Mouse (Mus musculus): ENCODE data around the gene Rxfp1.
"Not testable (repeated sequence)": the region's sequence is repeated elsewhere in the genome, so short reads cannot be mapped to it uniquely, and the experiment has no call there.

Rxfp1 gene

GRCm38 (mm10) chr3:79738451-79738850 lies 771 bp upstream of the Rxfp1 start:
- H3K27me3 ChIP-seq (ENCODE audit: insufficient read depth, low read length) = no peaks in the 10 kb centered on the region

GRCm38 (mm10) chr3:79726506-79727075 lies 11.1 kb downstream of the Rxfp1 start:
- no peaks in the 10 kb centered on the region for H3K27me3 ChIP-seq (ENCODE audit: insufficient read depth, low read length)
- H3K4me3 ChIP-seq (replicated peaks; ENCODE audit: low read length) = no peak overlapping the region
- no peaks in the 10 kb centered on the region for H3K9me3 ChIP-seq (ENCODE audit: low read length)
- no peaks in the 10 kb centered on the region for H3K4me1 ChIP-seq (replicated peaks; ENCODE audit: low read depth, low read length)
- TF ChIP-seq NANOG (IDR thresholded peaks at IDR 0.05; ENCODE audit: borderline replicate concordance, low read length) = no peak
- TF ChIP-seq POU5F1 (IDR thresholded peaks at IDR 0.05; ENCODE audit: borderline replicate concordance, low read length) = no peak
- TF ChIP-seq CTCF (conservative IDR thresholded peaks at IDR 0.05; ENCODE audit: low read length) = no peak
- H3K36me3 ChIP-seq (ENCODE audit: insufficient read depth, low read length) = no peaks in the 10 kb centered on the region

More at GRCm38 (mm10) chr3:79738451-79738850, 771 bp upstream of the Rxfp1 start:
- no peaks in the 10 kb centered on the region for H3K9me3 ChIP-seq (ENCODE audit: low read length)
- H3K36me3 ChIP-seq (ENCODE audit: insufficient read depth, low read length) = no peaks in the 10 kb centered on the region
- TF ChIP-seq NANOG (IDR thresholded peaks at IDR 0.05; ENCODE audit: borderline replicate concordance, low read length) = no peak
- no peak for TF ChIP-seq POU5F1 (IDR thresholded peaks at IDR 0.05; ENCODE audit: borderline replicate concordance, low read length)
- TF ChIP-seq CTCF (conservative IDR thresholded peaks at IDR 0.05; ENCODE audit: low read length) = no peak
- no peak overlapping the region for H3K4me3 ChIP-seq (replicated peaks; ENCODE audit: low read length)
- H3K4me1 ChIP-seq (replicated peaks; ENCODE audit: low read depth, low read length) = no peaks in the 10 kb centered on the region

GRCm38 (mm10) chr3:79720756-79721484 lies 16.8 kb downstream of the Rxfp1 start:
- TF ChIP-seq CTCF (conservative IDR thresholded peaks at IDR 0.05; ENCODE audit: low read length) (no peak), POU5F1 (IDR thresholded peaks at IDR 0.05; ENCODE audit: borderline replicate concordance, low read length) (no peak), NANOG (IDR thresholded peaks at IDR 0.05; ENCODE audit: borderline replicate concordance, low read length) (no peak)
- H3K9me3 ChIP-seq (ENCODE audit: low read length) = no peaks in the 10 kb centered on the region
- H3K27me3 ChIP-seq (ENCODE audit: insufficient read depth, low read length) = no peaks in the 10 kb centered on the region
- H3K4me3 ChIP-seq (replicated peaks; ENCODE audit: low read length) = no peak overlapping the region
- H3K4me1 ChIP-seq (replicated peaks; ENCODE audit: low read depth, low read length) = no peaks in the 10 kb centered on the region
- no peaks in the 10 kb centered on the region for H3K36me3 ChIP-seq (ENCODE audit: insufficient read depth, low read length)

GRCm38 (mm10) chr3:79706436-79706835 lies 31.2 kb downstream of the Rxfp1 start:
- H3K4me3 ChIP-seq (replicated peaks; ENCODE audit: low read length) = no peak overlapping the region
- TF ChIP-seq NANOG (IDR thresholded peaks at IDR 0.05; ENCODE audit: borderline replicate concordance, low read length) = no peak
- no peak for TF ChIP-seq POU5F1 (IDR thresholded peaks at IDR 0.05; ENCODE audit: borderline replicate concordance, low read length)
- no peak for TF ChIP-seq CTCF (conservative IDR thresholded peaks at IDR 0.05; ENCODE audit: low read length)
- H3K9me3 ChIP-seq (ENCODE audit: low read length) = peaks cover 5% of the 10 kb centered on the region
- H3K4me1 ChIP-seq (replicated peaks; ENCODE audit: low read depth, low read length) = no peaks in the 10 kb centered on the region
- H3K27me3 ChIP-seq (ENCODE audit: insufficient read depth, low read length) = no peaks in the 10 kb centered on the region
- H3K36me3 ChIP-seq (ENCODE audit: insufficient read depth, low read length) = no peaks in the 10 kb centered on the region

GRCm38 (mm10) chr3:79703135-79703534 lies 34.5 kb downstream of the Rxfp1 start:
- 0 out of 2 replicates have a peak, but pooled peaks cover 3% of the 10 kb centered on the region for H3K9me3 ChIP-seq (ENCODE audit: low read length)
- H3K4me3 ChIP-seq (replicated peaks; ENCODE audit: low read length) = no peak overlapping the region
- no peaks in the 10 kb centered on the region for H3K27me3 ChIP-seq (ENCODE audit: insufficient read depth, low read length)
- H3K36me3 ChIP-seq (ENCODE audit: insufficient read depth, low read length) = no peaks in the 10 kb centered on the region
- no peak for TF ChIP-seq NANOG (IDR thresholded peaks at IDR 0.05; ENCODE audit: borderline replicate concordance, low read length)
- TF ChIP-seq POU5F1 (IDR thresholded peaks at IDR 0.05; ENCODE audit: borderline replicate concordance, low read length) = no peak
- H3K4me1 ChIP-seq (replicated peaks; ENCODE audit: low read depth, low read length) = no peaks in the 10 kb centered on the region

- peaks cover 15% of the 10 kb centered on the region for H3K9me3 ChIP-seq (ENCODE audit: low read length)
- H3K4me3 ChIP-seq (replicated peaks; ENCODE audit: low read length) = no peak overlapping the region
- no peak for TF ChIP-seq NANOG (IDR thresholded peaks at IDR 0.05; ENCODE audit: borderline replicate concordance, low read length)
- H3K4me1 ChIP-seq (replicated peaks; ENCODE audit: low read depth, low read length) = no peaks in the 10 kb centered on the region
- no peaks in the 10 kb centered on the region for H3K36me3 ChIP-seq (ENCODE audit: insufficient read depth, low read length)
- H3K27me3 ChIP-seq (ENCODE audit: insufficient read depth, low read length) = no peaks in the 10 kb centered on the region
These were observed 45.7 kb downstream of the Rxfp1 start for GRCm38 (mm10) chr3:79691957-79692356.

- TF ChIP-seq NANOG (IDR thresholded peaks at IDR 0.05; ENCODE audit: borderline replicate concordance, low read length) = no peak
- TF ChIP-seq POU5F1 (IDR thresholded peaks at IDR 0.05; ENCODE audit: borderline replicate concordance, low read length) = no peak
- TF ChIP-seq CTCF (conservative IDR thresholded peaks at IDR 0.05; ENCODE audit: low read length) = no peak
- no peaks in the 10 kb centered on the region for H3K27me3 ChIP-seq (ENCODE audit: insufficient read depth, low read length)
- no peaks in the 10 kb centered on the region for H3K4me1 ChIP-seq (replicated peaks; ENCODE audit: low read depth, low read length)
- H3K9me3 ChIP-seq (ENCODE audit: low read length) = peaks cover 19% of the 10 kb centered on the region
- H3K36me3 ChIP-seq (ENCODE audit: insufficient read depth, low read length) = no peaks in the 10 kb centered on the region
- H3K4me3 ChIP-seq (replicated peaks; ENCODE audit: low read length) = no peak overlapping the region
These were observed 47.5 kb downstream of the Rxfp1 start for GRCm38 (mm10) chr3:79690111-79690651.

GRCm38 (mm10) chr3:79688101-79688500 lies 49.6 kb downstream of the Rxfp1 start:
- H3K27me3 ChIP-seq (ENCODE audit: insufficient read depth, low read length); H3K4me3 ChIP-seq (replicated peaks; ENCODE audit: low read length); H3K4me1 ChIP-seq (replicated peaks; ENCODE audit: low read depth, low read length); H3K36me3 ChIP-seq (ENCODE audit: insufficient read depth, low read length): not testable (repeated sequence)
- peaks cover 19% of the 10 kb centered on the region for H3K9me3 ChIP-seq (ENCODE audit: low read length)

- Histone ChIP-seq H3K9me3 (ENCODE audit: low read length) (peaks cover 12% of the 10 kb centered on the region), H3K27me3 (ENCODE audit: insufficient read depth, low read length) (no peaks in the 10 kb centered on the region), H3K4me1 (replicated peaks; ENCODE audit: low read depth, low read length) (no peaks in the 10 kb centered on the region), H3K36me3 (ENCODE audit: insufficient read depth, low read length) (no peaks in the 10 kb centered on the region), H3K4me3 (replicated peaks; ENCODE audit: low read length) (no peak overlapping the region)
- TF ChIP-seq POU5F1 (IDR thresholded peaks at IDR 0.05; ENCODE audit: borderline replicate concordance, low read length) = no peak
- TF ChIP-seq CTCF (conservative IDR thresholded peaks at IDR 0.05; ENCODE audit: low read length) = no peak
- TF ChIP-seq NANOG (IDR thresholded peaks at IDR 0.05; ENCODE audit: borderline replicate concordance, low read length) = no peak
These were observed 54.2 kb downstream of the Rxfp1 start for GRCm38 (mm10) chr3:79683529-79683928.

Measured in E14TG2a.4 (cell line).